ENCODE assay signal across 9 mouse cellular contexts in genomic region chr8:88520985-88521527, GRCm38 (mm10). TPM values are rescaled to one million over a fixed set of nuclear protein-coding genes. Genes with fewer than 3 reads are reported as not detected.
DNase-seq lines count a peak whose midpoint lies in the region; ATAC-seq and TF ChIP-seq lines count a peak whose summit lies in the region.
"Had no signal": no experiment of that assay in that cellular context is flagged by ENCODE, and none has a peak within 500 bp of the region (broad histone marks: within the 10 kb centered on the region; RNA-seq: fewer than 3 reads in every experiment).

Nkd1 (plus strand) TSS chr8:88521354.

- H3K9ac ChIP-seq in forebrain, embryonic 15.5 days (replicated peaks) = peak within 1 kb of the TSS; percentile 69
- H3K9ac ChIP-seq in liver, postnatal 0 days (replicated peaks) = peak within 1 kb of the TSS; percentile 54
- H3K9ac ChIP-seq in neural tube, embryonic 15.5 days (replicated peaks) = peak within 1 kb of the TSS; percentile 73

- H3K9me3 ChIP-seq in forebrain, embryonic 15.5 days = no peaks in the 10 kb centered on the region
- no peaks in the 10 kb centered on the region for H3K9me3 ChIP-seq in liver, postnatal 0 days (ENCODE audit: low read length)
- H3K9me3 ChIP-seq in neural tube, embryonic 15.5 days (replicated peaks) = no peaks in the 10 kb centered on the region

- H3K4me2 ChIP-seq in forebrain, embryonic 15.5 days (replicated peaks) = peak within 1 kb of the TSS; percentile 99
- H3K4me2 ChIP-seq in liver, postnatal 0 days (ENCODE audit: low read depth, low read length) = peak within 1 kb of the TSS; percentile 85
- peak within 1 kb of the TSS; percentile 99 for H3K4me2 ChIP-seq in neural tube, embryonic 15.5 days

- peak within 1 kb of the TSS; percentile 52; the same call in 1 of the 2 replicates for H3K27ac ChIP-seq in forebrain, embryonic 15.5 days (replicated peaks)
- no peak within 1 kb of the TSS for H3K27ac ChIP-seq in liver, postnatal 0 days (ENCODE audit: low read depth)
- H3K27ac ChIP-seq in neural tube, embryonic 15.5 days (replicated peaks) = peak within 1 kb of the TSS; percentile 72

- H3K4me3 ChIP-seq in forebrain, embryonic 15.5 days = peak within 1 kb of the TSS; percentile 54
- peak within 1 kb of the TSS; percentile 51 for H3K4me3 ChIP-seq in liver, postnatal 0 days (ENCODE audit: low read depth, low read length)
- peak within 1 kb of the TSS; percentile 77 for H3K4me3 ChIP-seq in neural tube, embryonic 15.5 days (replicated peaks)

- no peak for TF ChIP-seq EP300 in liver, postnatal 0 days (IDR thresholded peaks at IDR 0.05; ENCODE audit: low read depth)

- intact Hi-C loops in heart, postnatal 10 days (cut with DNase I) = loop anchor here (2.0 to 5.0 kb wide), 2 partner anchors 100 to 159 kb away; partner anchors contain the start of gene Brd7

- peak; percentile 70 to 72 for DNase-seq in B cell, adult 2 months
- peak; percentile 36 for DNase-seq in c-Kit-positive CD71-negative TER-119-negative erythroid progenitor cells, embryonic 14.5 days (ENCODE audit: low read depth)
- DNase-seq in heart, postnatal 10 days = peak; percentile 85 to 86
- no peak for DNase-seq in large intestine, adult 2 months (ENCODE audit: low read depth, low spot score)
- peak; percentile 85 for DNase-seq in liver, postnatal 0 days
- DNase-seq in thymus, adult 18-20 months = peak; percentile 58 to 64

- no peaks in the 10 kb centered on the region for H3K36me3 ChIP-seq in forebrain, embryonic 15.5 days
- no peaks in the 10 kb centered on the region for H3K36me3 ChIP-seq in liver, postnatal 0 days (replicated peaks; ENCODE audit: insufficient read depth, low read length)
- H3K36me3 ChIP-seq in neural tube, embryonic 15.5 days = no peaks in the 10 kb centered on the region

- WGBS in forebrain, embryonic 15.5 days = 1% methylated on average over 66 of the region's 67 CpGs
- under 1% methylated on average over 64 of the region's 67 CpGs for WGBS in large intestine, adult 2 months
- WGBS in liver, postnatal 0 days (ENCODE audit: insufficient replicate concordance) = 4% methylated on average over 51 of the region's 67 CpGs
- under 1% methylated on average over 59 of the region's 67 CpGs for WGBS in neural tube, embryonic 15.5 days

- no peaks in the 10 kb centered on the region for H3K27me3 ChIP-seq in forebrain, embryonic 15.5 days
- H3K27me3 ChIP-seq in liver, postnatal 0 days (ENCODE audit: insufficient read depth, low read length) = peaks cover 35% of the 10 kb centered on the region
- H3K27me3 ChIP-seq in neural tube, embryonic 15.5 days (replicated peaks) = peaks cover 7% of the 10 kb centered on the region; the same call in 1 of the 2 replicates

- peak; percentile 32 for TF ChIP-seq CTCF in liver, postnatal 0 days (IDR thresholded peaks at IDR 0.05; ENCODE audit: low read depth)

- H3K4me1 ChIP-seq in forebrain, embryonic 15.5 days = peaks cover 37% of the 10 kb centered on the region
- H3K4me1 ChIP-seq in liver, postnatal 0 days (ENCODE audit: insufficient read depth) = peaks cover 8% of the 10 kb centered on the region
- peaks cover 48% of the 10 kb centered on the region for H3K4me1 ChIP-seq in neural tube, embryonic 15.5 days

- peak; percentile 86 for ATAC-seq in forebrain, embryonic 15.5 days (replicated peaks)
- ATAC-seq in liver, postnatal 0 days = peak; percentile 89
- peak; percentile 89 for ATAC-seq in neural tube, embryonic 15.5 days (ENCODE audit: low FRiP score)

RNA-seq across cellular contexts. Expression of gene Nkd1, which starts in this region (rescaled TPM):
- 36.6 and 40.8 TPM in 2 replicates for polyA plus RNA-seq in forebrain, embryonic 15.5 days (2015; fragmentation: Nextera tagmentation; extraction: Ambion mirVana)
- 1 to 10 TPM; 5.1 to 5.4 TPM for total RNA-seq in heart, postnatal 10 days (2021)
- polyA plus RNA-seq in large intestine, adult 2 months (2012; rRNA removed) = 17.2 and 21.9 TPM in 2 replicates
- 2.5 and 2.9 TPM in 2 replicates for polyA plus RNA-seq in liver, postnatal 0 days (2015; fragmentation: Nextera tagmentation; extraction: Ambion mirVana)
- polyA plus RNA-seq in neural tube, embryonic 15.5 days (2015; fragmentation: Nextera tagmentation; extraction: Ambion mirVana) = 39.5 and 40.2 TPM in 2 replicates
- polyA plus RNA-seq: C2C12 had no signal
